Mouse (Mus musculus): ENCODE results near the gene Cd164l2.

DNA sequence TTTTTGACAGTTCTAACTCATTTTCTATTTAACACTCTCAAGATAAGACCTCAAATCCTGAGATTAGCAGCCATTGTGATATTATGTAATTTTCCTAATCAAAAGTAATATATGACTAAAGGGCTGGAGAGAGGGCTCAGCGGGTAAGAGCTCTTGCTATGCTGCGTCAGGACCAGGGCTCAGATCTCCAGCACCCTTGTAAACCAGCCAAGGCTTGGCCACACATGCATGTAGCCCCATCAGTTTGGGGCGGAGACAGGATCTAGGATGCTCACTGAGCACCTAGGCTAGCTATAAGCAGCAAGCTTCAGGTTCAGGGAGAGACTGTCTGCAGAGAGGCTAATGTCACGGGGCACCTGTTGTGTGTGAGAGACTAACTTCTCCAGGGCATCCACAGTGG lies 39.5 kb upstream of the Cd164l2 start:
- TF ChIP-seq POLR2A (IDR thresholded peaks at IDR 0.05; ENCODE audit: control insufficient read depth, extremely low read depth, insufficient read depth, low read length, poor library complexity) (no peak), CTCF (IDR thresholded peaks at IDR 0.05; ENCODE audit: borderline replicate concordance, control insufficient read depth, extremely low read depth, insufficient read depth, low read length, poor library complexity) (no peak)
